Mouse (Mus musculus): ENCODE results near the gene Gm11937.

DNA sequence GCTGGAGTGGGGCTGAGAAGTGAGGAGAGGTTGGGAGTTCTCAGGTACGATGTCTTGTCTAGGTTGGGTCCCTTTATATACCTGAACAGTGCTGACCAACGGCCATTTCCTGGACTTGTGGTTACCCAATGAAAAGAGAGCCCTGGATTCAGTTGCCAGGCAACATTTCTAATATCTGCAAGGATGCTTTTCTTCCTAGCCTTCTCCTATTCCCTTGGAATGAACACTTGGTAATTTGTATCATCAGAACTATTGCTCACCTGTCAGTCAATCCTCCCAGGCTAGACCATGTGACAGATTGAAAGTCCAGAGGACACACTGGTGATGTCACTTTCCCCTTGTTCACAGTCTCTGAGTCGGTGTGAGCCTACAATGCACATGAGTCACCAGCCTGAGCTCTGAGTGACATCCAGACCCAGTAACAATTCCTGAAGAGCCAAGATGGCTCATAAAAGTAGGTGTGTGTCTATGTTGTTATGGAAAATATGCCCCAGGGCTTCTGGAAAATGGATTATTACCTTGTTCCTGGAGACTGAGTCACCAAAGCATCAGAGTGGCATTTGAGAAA, 4.9 kb upstream of the Gm11937 start, which contains the start of gene Krtap2-4:
- no peak for TF ChIP-seq CTCF (IDR thresholded peaks at IDR 0.05; ENCODE audit: extremely low read depth, insufficient read depth, low read length)
- no peak for TF ChIP-seq POLR2A (IDR thresholded peaks at IDR 0.05; ENCODE audit: extremely low read depth, insufficient read depth, low read length)

All from cortical plate, adult 2 months (tissue).